Mouse (Mus musculus) kidney, adult 9 months (tissue): ENCODE measurements around the gene Prrc2a.

ENCODE experiments used
- DNase-seq: peaks from one replicate; pipeline ENCODE4 v3.0.0; 2022

The Prrc2a gene

DNA sequence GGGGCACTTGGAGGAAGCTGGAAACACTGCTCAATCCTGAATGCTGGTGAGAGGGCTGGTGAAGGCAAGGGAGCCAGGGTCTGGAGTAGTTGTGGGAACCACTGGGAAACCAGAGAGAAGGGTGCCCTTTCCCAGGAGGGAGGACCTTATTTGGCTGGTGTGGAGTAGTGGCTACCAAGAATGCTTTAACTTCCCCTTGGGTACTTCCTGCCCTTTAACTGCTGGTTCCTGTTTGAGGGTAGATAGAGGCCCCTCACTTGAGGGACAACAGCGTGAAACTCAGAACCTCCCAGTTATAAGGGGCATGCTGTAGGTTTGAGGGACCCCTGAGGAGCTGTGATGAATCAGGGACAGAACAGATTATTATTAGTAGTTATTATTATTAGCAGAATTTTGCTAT is 24.5 kb upstream of the Prrc2a start:
- no peak for DNase-seq

- DNase-seq, result no peak
Measured at GRCm38 (mm10) chr17:35187959-35188610, 23.4 kb upstream of the Prrc2a start, which contains the start of gene Lst1. TSS of gene Lst1 (minus strand) at chr17:35188439.

DNA sequence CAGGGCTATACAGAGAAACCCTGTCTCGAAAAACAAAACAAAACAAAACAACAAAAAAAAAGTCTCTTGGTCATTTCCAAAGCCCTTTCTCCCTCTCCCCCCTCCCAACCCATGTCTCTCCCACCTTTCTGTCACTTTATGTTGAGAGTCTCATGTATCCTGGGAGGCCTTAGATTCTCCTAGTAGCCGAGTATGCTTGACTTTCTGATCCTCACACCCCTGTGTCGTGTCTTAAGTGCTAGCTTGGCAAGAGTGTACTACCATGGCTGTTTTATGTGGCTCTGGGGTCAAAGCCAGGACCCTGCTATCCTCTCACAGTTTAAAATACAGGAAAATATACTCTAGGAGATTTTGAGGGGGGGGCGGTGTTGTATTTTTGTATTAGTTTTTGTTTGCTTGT is 22.6 kb upstream of the Prrc2a start:
- no peak for DNase-seq

DNA sequence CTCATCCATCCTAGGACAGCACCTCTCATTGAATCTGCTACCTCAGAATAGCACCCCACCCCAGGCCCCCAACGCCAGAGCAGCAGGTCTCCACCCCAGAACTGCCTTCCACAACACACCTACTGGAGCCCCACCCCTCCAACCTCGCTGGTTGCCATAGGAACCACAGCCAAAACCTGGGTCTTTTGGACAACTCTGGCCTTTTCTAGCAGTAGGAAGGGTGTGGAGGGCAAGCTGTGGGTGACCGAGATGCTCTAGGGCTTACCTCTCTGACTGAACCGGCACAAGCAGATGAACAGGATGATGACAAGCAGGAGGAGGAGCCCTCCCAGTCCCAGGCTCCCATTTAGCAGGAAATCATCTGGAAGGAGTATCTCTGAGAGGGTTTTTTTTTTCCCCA is 22.0 kb upstream of the Prrc2a start:
- no peak for DNase-seq

GRCm38 (mm10) chr17:35185639-35186611 is 21.2 kb upstream of the Prrc2a start:
- DNase-seq, result peak; percentile 74

DNA sequence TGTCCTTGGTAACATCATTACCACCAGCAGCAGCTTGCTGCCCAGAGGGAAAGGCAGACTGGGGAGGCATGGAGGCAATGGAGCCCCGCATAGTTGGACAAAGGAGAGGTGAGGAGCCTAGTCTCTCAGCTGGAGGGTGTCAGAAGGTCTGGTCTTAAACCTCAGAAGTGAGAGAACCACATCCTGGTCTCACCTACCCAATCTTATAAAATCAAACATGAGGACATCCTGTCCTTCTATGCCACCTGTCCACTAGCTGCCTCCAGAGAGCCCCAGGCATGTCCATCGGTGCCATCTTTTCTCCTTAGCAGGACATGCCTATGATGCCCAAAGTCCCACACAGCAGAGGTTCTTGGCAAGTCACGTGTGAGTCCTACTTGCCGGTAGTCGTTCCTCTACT is 15.4 kb upstream of the Prrc2a start:
- no peak for DNase-seq

- DNase-seq, result peak; percentile 82
Measured at GRCm38 (mm10) chr17:35178528-35178927, 13.8 kb upstream of the Prrc2a start.

DNA sequence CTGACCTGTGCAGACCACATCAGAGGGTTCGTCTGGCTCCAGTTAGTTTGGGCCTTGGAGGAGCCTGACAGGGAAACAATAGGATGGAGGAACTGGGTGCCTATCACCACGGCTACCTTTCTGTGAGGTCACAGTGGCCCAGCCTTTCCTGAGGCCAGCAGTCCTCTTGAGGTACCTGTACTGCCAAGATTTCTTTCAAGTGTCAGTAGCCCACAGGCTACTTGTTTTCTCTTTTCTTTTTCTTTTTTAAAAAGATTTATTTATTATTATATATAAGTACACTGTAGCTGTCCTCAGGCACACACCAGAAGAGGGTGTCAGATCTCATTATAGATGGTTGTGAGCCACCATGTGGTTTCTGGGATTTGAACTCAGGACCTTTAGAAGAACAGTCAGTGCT is 11.3 kb upstream of the Prrc2a start, which contains the start of gene Aif1:
Gene Aif1 (minus strand): TSS at position 101 of the 400 bp plus-strand sequence.
- DNase-seq, result no peak

- DNase-seq, result no peak
Measured at GRCm38 (mm10) chr17:35175382-35175781, 10.7 kb upstream of the Prrc2a start.

GRCm38 (mm10) chr17:35174201-35174977 is 9.7 kb upstream of the Prrc2a start:
- no peak for DNase-seq

GRCm38 (mm10) chr17:35173329-35173728 is 8.6 kb upstream of the Prrc2a start:
- no peak for DNase-seq

DNA sequence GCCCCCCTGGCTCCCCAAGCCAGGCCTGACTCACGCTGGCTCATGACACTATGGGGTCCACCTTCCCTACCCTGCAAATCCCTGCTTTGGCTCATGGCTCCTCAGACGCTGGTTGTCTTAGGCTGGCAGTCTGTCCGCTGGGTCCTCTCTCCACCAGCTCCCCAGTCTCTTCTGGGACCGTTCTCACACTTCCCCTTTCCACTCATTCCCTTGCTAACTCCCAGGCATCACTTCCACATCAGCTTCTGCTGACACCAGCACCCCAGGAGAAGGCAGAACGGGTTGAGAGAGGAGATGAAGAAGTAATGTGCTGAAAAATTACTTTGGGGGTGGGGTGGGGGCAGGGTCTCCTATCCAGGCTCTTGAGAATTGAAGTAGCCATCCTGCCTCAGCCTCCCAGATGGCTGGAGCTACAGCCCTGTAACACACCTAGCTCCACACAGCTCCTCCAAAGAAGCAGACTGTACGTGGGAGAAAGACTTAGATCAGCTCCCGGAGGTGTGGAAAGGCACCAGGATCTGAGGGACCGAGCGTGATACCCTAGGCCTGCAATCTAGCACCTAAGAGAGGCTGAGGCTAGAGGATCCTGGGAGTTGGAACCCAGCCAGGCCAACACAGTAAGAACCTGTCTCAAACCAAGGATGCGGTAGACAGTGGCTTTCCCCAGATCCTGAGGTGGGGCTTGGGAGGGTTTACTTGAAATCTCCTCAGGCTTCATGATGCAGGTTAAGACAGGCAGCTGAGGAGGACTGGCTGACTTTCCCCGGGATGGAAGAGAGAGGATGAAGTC is 7.9 kb upstream of the Prrc2a start:
- DNase-seq, result no peak

DNA sequence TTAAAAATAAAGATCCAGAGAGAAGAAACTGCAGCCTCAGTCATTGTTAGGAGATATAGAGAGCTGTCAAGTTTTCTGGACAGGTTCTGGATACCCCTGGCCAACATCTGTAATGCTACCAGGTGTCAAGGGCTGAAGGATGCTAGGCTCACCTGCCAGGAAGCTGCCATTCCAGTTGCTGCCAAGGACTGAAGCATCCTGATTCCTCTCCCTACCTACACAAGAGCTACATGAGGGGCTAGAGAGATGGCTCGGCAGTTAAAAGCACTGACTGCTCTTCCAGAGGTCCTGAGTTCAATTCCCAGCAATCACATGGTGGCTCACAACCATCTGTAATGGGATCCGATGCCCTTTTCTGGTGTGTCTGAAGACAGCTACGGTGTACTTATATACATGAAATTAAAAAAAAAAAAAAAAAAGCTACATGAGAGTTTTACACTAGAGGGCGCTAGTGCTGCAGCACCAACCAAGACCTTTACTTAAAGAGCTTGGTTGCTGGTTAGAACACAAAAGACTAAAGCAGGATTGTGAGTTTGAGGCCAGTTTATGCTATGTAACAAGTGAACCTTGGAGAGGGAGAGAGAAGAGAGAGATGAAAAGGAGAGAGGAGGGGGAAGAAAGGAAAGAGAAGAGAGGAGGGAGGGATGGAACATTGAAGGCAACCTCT is 4.0 kb upstream of the Prrc2a start:
- DNase-seq, result peak; percentile 51

DNA sequence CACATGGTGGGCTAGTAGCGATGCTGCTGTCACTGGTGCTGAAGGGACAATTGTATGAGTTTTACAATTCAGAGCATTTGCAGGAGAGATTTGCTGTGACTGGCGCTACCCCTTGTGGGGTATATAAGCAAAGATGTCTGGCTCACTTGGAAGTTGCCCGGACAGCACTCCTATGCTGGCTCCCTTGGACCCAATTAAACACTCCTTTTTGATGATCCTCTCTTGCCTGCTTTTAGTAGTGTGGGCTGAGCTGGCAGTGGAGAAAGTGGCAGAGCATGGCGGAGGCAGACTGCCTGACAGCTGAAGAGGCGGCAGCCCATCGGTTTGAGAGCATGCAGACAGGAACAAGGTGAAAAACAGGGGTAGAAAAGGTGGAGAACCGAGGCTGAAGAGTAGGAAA is 3.1 kb upstream of the Prrc2a start:
- DNase-seq, result no peak

- DNase-seq, result peak; percentile 88
Measured at GRCm38 (mm10) chr17:35166352-35167035, 1.8 kb upstream of the Prrc2a start.

DNA sequence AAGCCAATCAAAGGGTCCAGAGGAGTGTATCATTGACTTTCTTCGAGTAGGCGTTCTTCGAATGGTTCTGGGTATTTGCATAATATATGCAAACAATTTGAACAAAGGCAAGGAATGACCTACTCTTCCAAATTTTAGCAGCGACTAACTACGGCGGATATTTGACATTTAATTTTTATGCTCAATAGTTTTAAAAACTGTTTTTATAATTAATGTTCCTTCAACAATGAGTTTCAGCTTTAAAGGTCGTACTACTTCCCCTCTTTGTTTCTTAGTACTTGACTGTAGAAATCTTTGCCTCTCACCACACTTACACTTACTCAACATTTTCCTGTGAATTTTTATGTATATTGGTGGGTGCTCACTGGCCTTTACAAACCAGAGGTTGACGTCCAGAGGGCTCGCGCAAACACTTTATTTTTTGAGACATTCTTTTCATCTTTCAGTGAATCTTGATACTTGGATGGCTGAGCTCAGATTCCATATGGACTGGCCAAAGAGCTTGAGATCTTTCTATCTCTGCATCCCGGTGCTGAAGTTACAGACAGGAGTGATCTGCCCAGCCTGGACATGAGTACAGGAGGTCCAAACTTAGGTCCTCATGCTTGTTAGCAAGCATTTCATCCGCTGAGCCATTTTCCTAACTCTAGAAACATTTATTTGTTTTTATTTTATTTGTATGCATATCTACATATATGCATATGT is 906 bp upstream of the Prrc2a start:
- peak; percentile 40 for DNase-seq

GRCm38 (mm10) chr17:35164218-35164567 is 504 bp downstream of the Prrc2a start:
- peak; percentile 49 for DNase-seq

GRCm38 (mm10) chr17:35163326-35164081 is 1.2 kb downstream of the Prrc2a start:
- DNase-seq, result peak; percentile 39

DNA sequence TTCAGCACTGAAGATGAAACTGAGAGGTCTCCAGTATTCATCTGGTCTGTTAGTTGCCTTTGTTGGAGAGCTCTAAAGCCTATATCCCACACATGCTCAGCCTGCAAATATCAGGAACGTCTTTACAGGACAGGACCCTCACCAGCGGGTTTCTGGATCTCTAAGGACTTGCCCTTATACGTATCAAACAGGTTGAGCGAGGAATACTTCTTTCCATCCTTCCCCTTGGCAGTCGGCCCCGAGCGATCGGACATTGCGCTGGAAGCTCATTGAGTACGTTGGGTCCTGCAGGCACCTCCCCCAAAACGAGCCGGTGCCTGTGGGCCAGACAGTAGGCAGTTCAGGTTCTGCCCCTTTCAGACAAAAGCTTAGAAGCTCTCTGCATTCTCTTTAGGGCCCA is 2.0 kb downstream of the Prrc2a start:
- DNase-seq, result peak; percentile 66

DNA sequence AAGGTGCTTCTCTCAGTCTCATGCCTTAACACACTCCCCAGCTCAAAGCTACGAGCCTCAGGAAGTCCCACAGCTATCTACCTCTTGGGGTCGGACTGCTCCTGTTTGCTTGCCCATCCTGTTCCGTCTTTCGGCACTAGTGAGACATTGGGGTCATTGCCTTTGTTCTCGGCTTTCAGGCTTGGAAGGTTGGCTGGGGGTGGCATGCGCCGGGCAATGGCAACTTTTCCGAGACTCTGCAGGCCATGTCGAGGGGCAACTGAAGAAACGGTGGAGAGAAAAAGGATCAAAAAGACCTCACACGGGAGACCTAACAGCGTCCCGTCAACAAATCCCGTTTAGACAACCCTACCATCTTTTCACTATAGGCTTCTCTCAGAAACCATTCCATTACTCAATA is 2.6 kb downstream of the Prrc2a start:
- DNase-seq, result no peak
